Mouse (Mus musculus) thymus, adult 2 months (tissue): Measurements from ENCODE around the gene Mafg. TPM values are rescaled to one million over a fixed set of nuclear protein-coding genes. Genes with fewer than 3 reads are reported as not detected.

Experiments used
- DNase-seq: peaks from one replicate; pipeline ENCODE4 v3.0.0; 2021
- H3K27ac ChIP-seq: fragments of 200-500 bp; 2 replicates; pipeline ENCODE4 v1.5.1; 2012; ENCODE audit warnings: low read length, control low read depth; ENCODE audit not compliant: control insufficient read depth, insufficient read depth
- H3K27me3 ChIP-seq: fragments of 200-500 bp; 2 replicates; pipeline ENCODE4 v1.6.1; 2012; ENCODE audit warnings: mild to moderate bottlenecking, low read length, moderate library complexity, mixed read lengths; ENCODE audit not compliant: control insufficient read depth, insufficient read depth
- H3K36me3 ChIP-seq: fragments of 200-500 bp; 2 replicates; pipeline ENCODE4 v1.6.1; 2012; ENCODE audit warnings: mild to moderate bottlenecking, low read length, moderate library complexity; ENCODE audit not compliant: control insufficient read depth, insufficient read depth
- H3K4me1 ChIP-seq: fragments of 200-500 bp; replicated peaks from 2 replicates; pipeline ENCODE4 v1.6.1; 2012; ENCODE audit warnings: low read length; ENCODE audit not compliant: control insufficient read depth, insufficient read depth
- H3K4me3 ChIP-seq: fragments of 200-500 bp; 2 replicates; pipeline ENCODE4 v1.5.1; 2012; ENCODE audit warnings: mild to moderate bottlenecking, low read length, control low read depth, moderate library complexity; ENCODE audit not compliant: control insufficient read depth, insufficient read depth
- CTCF ChIP-seq: fragments of 200-500 bp; IDR thresholded peaks from 2 replicates; pipeline ENCODE4 v1.5.1; 2012; ENCODE audit warnings: mild to moderate bottlenecking, control low read depth, low read length, moderate library complexity, borderline replicate concordance; ENCODE audit not compliant: control insufficient read depth, poor library complexity, insufficient read depth; ENCODE audit errors: extremely low read depth
- POLR2A ChIP-seq: fragments of 200-500 bp; IDR thresholded peaks from 2 replicates; pipeline ENCODE4 v1.6.1; 2012; ENCODE audit warnings: mild to moderate bottlenecking, low read length, control low read depth, moderate library complexity; ENCODE audit not compliant: control insufficient read depth, poor library complexity, insufficient read depth; ENCODE audit errors: extremely low read depth
- WGBS: fragments of 180-500 bp; shearing (Covaris S2); methylation state at CpG from one replicate; pipeline ENCODE4 v1.1.7; 2018; 5-methylcytosine and 5-hydroxymethylcytosine counted together
- polyA plus RNA-seq: library from polyadenylated mRNA; depleted of rRNA; stranded (reverse); fragments of >200 nt; gene quantifications from 2 replicates; pipeline ENCODE4 v1.2.3, GENCODE M21; 2012; rRNA removed

Mafg gene
- polyA plus RNA-seq, 1 experiment = 35.5 TPM

DNA sequence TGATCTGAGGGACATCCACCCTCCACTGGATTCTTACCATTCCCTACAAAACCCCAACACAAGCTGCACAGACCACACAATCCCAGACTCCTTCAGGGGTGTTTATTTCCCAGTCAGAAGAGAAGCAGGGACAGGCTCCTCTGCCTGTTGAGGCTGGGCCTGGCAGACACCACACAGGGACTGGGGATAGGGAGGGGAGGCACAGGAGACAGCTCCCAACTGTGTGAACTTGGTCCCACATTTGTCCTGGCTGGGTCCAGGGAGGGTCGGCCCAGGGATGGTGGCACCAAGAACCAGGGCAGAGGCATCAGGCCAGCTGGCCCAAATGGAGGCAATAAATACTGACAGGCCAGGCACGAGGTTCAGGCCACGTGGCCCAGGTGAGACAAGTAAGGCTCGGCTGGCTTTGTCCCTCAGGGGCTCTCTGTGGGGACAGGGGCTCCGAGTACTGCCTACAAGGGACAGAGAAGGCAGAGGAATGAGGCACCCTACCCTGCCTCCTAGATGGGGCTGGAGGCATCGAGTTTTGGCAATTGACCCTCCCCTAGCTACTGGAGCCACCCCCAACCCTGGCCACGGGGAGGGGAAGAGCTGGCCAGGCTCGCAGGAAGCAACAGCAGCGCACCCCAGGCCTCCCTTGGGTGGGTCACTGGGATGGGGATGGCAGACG lies 55.2 kb downstream of the Mafg start:
- no peak overlapping the region for H3K4me3 ChIP-seq
- WGBS = 87% methylated on average over 10 of the region's 10 CpGs
- H3K27me3 ChIP-seq = no peaks in the 10 kb centered on the region
- TF ChIP-seq CTCF (no peak), POLR2A (no peak)
- H3K4me1 ChIP-seq = peaks cover 26% of the 10 kb centered on the region
- no peak for DNase-seq
- H3K36me3 ChIP-seq = peaks cover 19% of the 10 kb centered on the region
- no peak overlapping the region for H3K27ac ChIP-seq

GRCm38 (mm10) chr11:120577211-120578023 lies 56.0 kb downstream of the Mafg start:
- WGBS = 72% methylated on average over 7 of the region's 7 CpGs
- no peak overlapping the region for H3K27ac ChIP-seq
- no peak for DNase-seq
- no peak overlapping the region for H3K4me3 ChIP-seq
- TF ChIP-seq POLR2A (no peak), CTCF (peak; percentile 17; the same call in 1 of the 2 replicates)
- peaks cover 24% of the 10 kb centered on the region for H3K4me1 ChIP-seq
- H3K36me3 ChIP-seq = peaks cover 19% of the 10 kb centered on the region
- no peaks in the 10 kb centered on the region for H3K27me3 ChIP-seq

GRCm38 (mm10) chr11:120576365-120576981 lies 56.9 kb downstream of the Mafg start:
- no peak for TF ChIP-seq CTCF
- TF ChIP-seq POLR2A = no peak
- WGBS = 98% methylated on average over 3 of the region's 3 CpGs
- peaks cover 21% of the 10 kb centered on the region for H3K4me1 ChIP-seq
- H3K27ac ChIP-seq = no peak overlapping the region
- no peak overlapping the region for H3K4me3 ChIP-seq
- no peaks in the 10 kb centered on the region for H3K27me3 ChIP-seq
- H3K36me3 ChIP-seq = peaks cover 19% of the 10 kb centered on the region
- no peak for DNase-seq

DNA sequence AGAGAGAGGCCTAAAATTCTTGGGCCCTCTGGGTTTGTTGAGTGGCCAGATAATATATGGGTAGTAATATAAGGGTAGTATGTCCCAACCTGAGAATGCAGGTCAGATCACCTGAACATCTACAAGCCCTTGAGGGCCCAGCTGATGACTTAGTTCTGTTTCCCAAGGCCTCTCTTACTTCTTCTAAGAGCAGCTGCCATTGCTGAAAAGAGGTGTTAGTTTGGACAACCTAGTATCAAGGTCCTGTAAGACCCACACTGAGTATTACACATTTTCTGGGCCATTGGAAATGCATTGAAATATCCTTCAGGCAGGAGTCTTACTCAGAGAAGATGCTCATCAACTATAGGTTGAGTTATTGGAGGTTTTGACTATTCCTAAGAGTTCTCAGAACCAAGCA lies 57.5 kb downstream of the Mafg start:
- peaks cover 22% of the 10 kb centered on the region for H3K4me1 ChIP-seq

More for the DNA sequence above, 57.5 kb downstream of the Mafg start:
- Histone ChIP-seq H3K4me3 (no peak overlapping the region), H3K27ac (no peak overlapping the region), H3K27me3 (no peaks in the 10 kb centered on the region), H3K36me3 (peaks cover 19% of the 10 kb centered on the region)
- TF ChIP-seq POLR2A = no peak
- TF ChIP-seq CTCF = no peak
- DNase-seq = no peak

Other genes starting within 250 kb of the Mafg start
- 71.4 and 86.4 TPM in 2 replicates for gene Nploc4, start 195.9 kb downstream of the Mafg start, polyA plus RNA-seq
- gene Tspan10, start 191.0 kb downstream of the Mafg start, polyA plus RNA-seq = 16.8 and 24.0 TPM in 2 replicates
- 0.55 and 0.64 TPM in 2 replicates for gene Pde6g, start 180.1 kb downstream of the Mafg start, polyA plus RNA-seq
- gene Oxld1, start 175.5 kb downstream of the Mafg start, polyA plus RNA-seq = 15.5 and 17.3 TPM in 2 replicates
- gene Ccdc137, start 175.5 kb downstream of the Mafg start, polyA plus RNA-seq = 25.6 and 30.1 TPM in 2 replicates
- 25.9 and 28.4 TPM in 2 replicates for gene Arl16, start 166.0 kb downstream of the Mafg start, polyA plus RNA-seq
- 89.6 and 92.3 TPM in 2 replicates for gene Mrpl12, start 149.0 kb downstream of the Mafg start, polyA plus RNA-seq
- gene Slc25a10, start 141.8 kb downstream of the Mafg start, polyA plus RNA-seq = 102 and 103 TPM in 2 replicates
- 1.0 TPM in 2 replicates for gene Gcgr, start 102.9 kb downstream of the Mafg start, polyA plus RNA-seq
- gene Mcrip1, start 83.9 kb downstream of the Mafg start, polyA plus RNA-seq = 167 and 191 TPM in 2 replicates
- gene Ppp1r27, start 82.5 kb downstream of the Mafg start, polyA plus RNA-seq = 5.0 and 6.4 TPM in 2 replicates
- 125 and 139 TPM in 2 replicates for gene P4hb, start 60.3 kb downstream of the Mafg start, polyA plus RNA-seq
- 1,184 and 1,219 TPM in 2 replicates for gene Arhgdia, start 52.0 kb downstream of the Mafg start, polyA plus RNA-seq
- gene Alyref, start 35.2 kb downstream of the Mafg start, polyA plus RNA-seq = 60.9 and 74.6 TPM in 2 replicates
- gene Anapc11, start 35.2 kb downstream of the Mafg start, polyA plus RNA-seq = 127 and 140 TPM in 2 replicates
- 2.2 and 2.8 TPM in 2 replicates for gene Npb, start 25.1 kb downstream of the Mafg start, polyA plus RNA-seq
- 247 and 260 TPM in 2 replicates for gene Pcyt2, start 15.7 kb downstream of the Mafg start, polyA plus RNA-seq
- 169 and 184 TPM in 2 replicates for gene Sirt7, start 8.4 kb downstream of the Mafg start, polyA plus RNA-seq
- gene Pycr1, start 10.2 kb upstream of the Mafg start, polyA plus RNA-seq = 2.8 and 3.4 TPM in 2 replicates
- gene Myadml2, start 14.6 kb upstream of the Mafg start, polyA plus RNA-seq = 1.2 and 3.2 TPM in 2 replicates
- 0.24 and 0.89 TPM in 2 replicates for gene Notum, start 27.6 kb upstream of the Mafg start, polyA plus RNA-seq
- 170 and 183 TPM in 2 replicates for gene Aspscr1, start 39.4 kb upstream of the Mafg start, polyA plus RNA-seq
- 103 and 112 TPM in 2 replicates for gene Cenpx, start 80.1 kb upstream of the Mafg start, polyA plus RNA-seq
- 69.2 and 77.3 TPM in 2 replicates for gene Lrrc45, start 80.3 kb upstream of the Mafg start, polyA plus RNA-seq
- 22.8 and 26.3 TPM in 2 replicates for gene Rac3, start 87.9 kb upstream of the Mafg start, polyA plus RNA-seq
- gene Dcxr, start 93.7 kb upstream of the Mafg start, polyA plus RNA-seq = 78.4 and 126 TPM in 2 replicates
- 426 and 617 TPM in 2 replicates for gene Cbr2, start 98.5 kb upstream of the Mafg start, polyA plus RNA-seq
- gene Hmga1b, start 129.2 kb upstream of the Mafg start, polyA plus RNA-seq = 3.3 and 4.5 TPM in 2 replicates
- gene Rfng, start 150.6 kb upstream of the Mafg start, polyA plus RNA-seq = 87.4 and 102 TPM in 2 replicates
- 171 and 193 TPM in 2 replicates for gene Gps1, start 150.7 kb upstream of the Mafg start, polyA plus RNA-seq
- gene Dus1l, start 162.8 kb upstream of the Mafg start, polyA plus RNA-seq = 65.8 and 70.3 TPM in 2 replicates
- gene Fasn, start 190.9 kb upstream of the Mafg start, polyA plus RNA-seq = 973 and 1,776 TPM in 2 replicates